Mouse (Mus musculus) large intestine, adult 2 months (tissue): Measurements from ENCODE around the gene Wdr92. TPM values are rescaled to one million over a fixed set of nuclear protein-coding genes. Genes with fewer than 3 reads are reported as not detected.

Experiments used
- polyA plus RNA-seq: library from polyadenylated mRNA; depleted of rRNA; stranded (reverse); fragments of >200 nt; gene quantifications from 2 replicates; pipeline ENCODE4 v1.2.3, GENCODE M21; 2012; rRNA removed

The Wdr92 gene
- polyA plus RNA-seq, 1 experiment: 7.3 TPM

Other genes with a start within 250 kb of the Wdr92 start
- gene Fbxo48, start 230.7 kb upstream of the Wdr92 start, polyA plus RNA-seq: 0.26 and 0.97 TPM in 2 replicates
- gene Cnrip1, start 130.5 kb upstream of the Wdr92 start, polyA plus RNA-seq: 3.2 and 4.0 TPM in 2 replicates
- 1.5 and 1.8 TPM in 2 replicates for gene Plek, start 129.7 kb upstream of the Wdr92 start, polyA plus RNA-seq
- 17.3 and 22.2 TPM in 2 replicates for gene Ppp3r1, start 22.8 kb upstream of the Wdr92 start, polyA plus RNA-seq
- 4.5 and 4.9 TPM in 2 replicates for gene Pno1, start 29.5 kb downstream of the Wdr92 start, polyA plus RNA-seq
- 14.5 and 15.2 TPM in 2 replicates for gene C1d, start 75.5 kb downstream of the Wdr92 start, polyA plus RNA-seq